Mouse (Mus musculus): ENCODE results near the gene Ptprr. TPM values are rescaled to one million over a fixed set of nuclear protein-coding genes. Genes with fewer than 3 reads are reported as not detected.

Gene Ptprr
- polyA plus RNA-seq, 1 experiment from 2014 or later = 3.3 TPM

DNA sequence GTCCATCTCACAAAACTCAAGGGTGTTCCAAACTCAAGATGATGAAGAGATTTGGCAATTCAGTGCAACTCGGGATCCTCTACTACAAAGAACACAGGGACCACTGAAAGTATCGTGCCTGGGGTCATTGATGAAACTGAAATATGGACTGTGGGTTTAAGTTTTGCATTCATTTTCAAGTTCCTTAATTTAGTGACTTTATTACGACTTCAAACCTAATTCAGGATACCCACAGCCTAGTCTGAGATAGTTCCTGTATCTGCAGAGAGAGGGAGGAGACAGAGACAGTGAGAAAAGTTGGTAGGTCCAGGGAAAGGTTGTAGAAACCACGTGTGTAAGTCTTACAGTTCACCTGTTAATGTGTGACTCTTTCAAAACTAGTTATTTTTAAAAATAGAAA is 272.5 kb downstream of the Ptprr start:
- H3K27me3 ChIP-seq (replicated peaks; ENCODE audit: insufficient read depth, low read length) = no peaks in the 10 kb centered on the region
- ATAC-seq = no peak

DNA sequence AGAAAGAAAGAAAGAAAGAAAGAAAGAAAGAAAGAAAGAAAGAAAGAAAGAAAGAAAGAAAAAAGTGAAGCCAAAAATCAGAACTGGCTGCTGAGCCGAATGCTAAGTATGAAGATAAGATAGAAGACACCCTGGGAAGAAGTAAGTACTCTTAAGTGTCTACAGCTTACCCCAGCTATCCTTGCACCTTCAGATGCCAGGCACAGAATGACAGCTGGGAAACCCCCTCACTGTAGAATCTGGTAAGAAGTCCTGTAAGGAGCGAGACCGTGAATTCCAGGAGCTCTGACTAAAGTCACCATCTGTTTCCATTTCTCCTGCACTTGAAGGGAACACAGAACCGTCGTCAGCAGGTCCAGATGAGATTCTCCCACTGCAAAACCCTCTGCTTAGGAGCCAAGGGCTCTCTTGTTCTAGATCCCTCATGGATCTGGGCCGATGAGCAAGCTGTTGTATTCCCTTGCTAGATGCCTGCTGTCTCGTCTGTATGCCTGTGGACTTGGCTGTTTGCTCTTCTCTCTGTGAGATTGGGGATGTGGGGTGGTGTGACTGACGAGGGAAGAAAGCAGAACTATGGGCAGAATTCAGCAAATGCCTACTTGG is 273.2 kb downstream of the Ptprr start:
- Histone ChIP-seq H3K27ac (ENCODE audit: low read length) (no peak overlapping the region), H3K36me3 (ENCODE audit: insufficient read depth, low read length) (no peaks in the 10 kb centered on the region), H3K27me3 (replicated peaks; ENCODE audit: insufficient read depth, low read length) (no peaks in the 10 kb centered on the region), H3K4me1 (ENCODE audit: insufficient read depth, low read depth, low read length) (no peaks in the 10 kb centered on the region), H3K4me3 (ENCODE audit: low read depth, low read length) (no peak overlapping the region), H3K9ac (replicated peaks; ENCODE audit: low read depth) (no peak overlapping the region), H3K9me3 (ENCODE audit: low read length) (no peaks in the 10 kb centered on the region), H3K4me2 (replicated peaks; ENCODE audit: low read depth, low read length) (no peak overlapping the region)
- WGBS = 60% methylated on average over 8 of the region's 8 CpGs
- ATAC-seq = no peak
- no peak for DNase-seq (ENCODE audit: low spot score)
- no peak for TF ChIP-seq CTCF (IDR thresholded peaks at IDR 0.05)
- no peak for TF ChIP-seq EP300 (IDR thresholded peaks at IDR 0.05)

More for the DNA sequence above, 272.5 kb downstream of the Ptprr start:
- no peak overlapping the region for H3K9ac ChIP-seq (replicated peaks; ENCODE audit: low read depth)
- no peak overlapping the region for H3K4me3 ChIP-seq (ENCODE audit: low read depth, low read length)
- H3K4me2 ChIP-seq (replicated peaks; ENCODE audit: low read depth, low read length) = no peak overlapping the region
- TF ChIP-seq CTCF (IDR thresholded peaks at IDR 0.05) (no peak), EP300 (IDR thresholded peaks at IDR 0.05) (no peak)
- no peaks in the 10 kb centered on the region for H3K9me3 ChIP-seq (ENCODE audit: low read length)
- no peak overlapping the region for H3K27ac ChIP-seq (ENCODE audit: low read length)
- H3K36me3 ChIP-seq (ENCODE audit: insufficient read depth, low read length) = no peaks in the 10 kb centered on the region
- WGBS = 69% methylated on average over 4 of the region's 4 CpGs
- no peaks in the 10 kb centered on the region for H3K4me1 ChIP-seq (ENCODE audit: insufficient read depth, low read depth, low read length)
- DNase-seq (ENCODE audit: low spot score) = no peak

DNA sequence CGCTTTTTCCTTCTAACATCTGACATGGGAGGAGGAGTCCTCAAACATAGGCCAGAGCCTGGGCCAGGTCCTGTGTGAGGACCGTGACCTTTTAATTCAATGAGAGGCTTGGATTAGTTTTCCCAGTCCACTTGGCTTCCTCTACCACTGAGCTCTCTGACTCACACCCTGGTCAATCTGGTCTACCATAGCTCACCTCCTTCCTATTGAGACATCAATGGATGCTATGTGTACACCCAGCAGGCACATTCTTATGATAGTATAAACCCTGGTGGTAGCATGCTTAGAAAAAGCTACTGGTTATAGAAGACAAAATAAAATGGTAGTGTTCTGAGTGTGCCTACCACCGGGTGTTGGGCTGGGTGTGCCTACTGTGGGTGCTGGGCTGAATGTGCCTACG is 278.4 kb downstream of the Ptprr start:
- no peak overlapping the region for H3K9ac ChIP-seq (replicated peaks; ENCODE audit: low read depth)
- H3K4me2 ChIP-seq (replicated peaks; ENCODE audit: low read depth, low read length) = no peak overlapping the region
- H3K4me3 ChIP-seq (ENCODE audit: low read depth, low read length) = no peak overlapping the region
- DNase-seq (ENCODE audit: low spot score) = no peak
- no peaks in the 10 kb centered on the region for H3K36me3 ChIP-seq (ENCODE audit: insufficient read depth, low read length)
- H3K27me3 ChIP-seq (replicated peaks; ENCODE audit: insufficient read depth, low read length) = no peaks in the 10 kb centered on the region
- no peaks in the 10 kb centered on the region for H3K4me1 ChIP-seq (ENCODE audit: insufficient read depth, low read depth, low read length)
- TF ChIP-seq EP300 (IDR thresholded peaks at IDR 0.05) (no peak), CTCF (IDR thresholded peaks at IDR 0.05) (no peak)
- ATAC-seq = no peak
- no peaks in the 10 kb centered on the region for H3K9me3 ChIP-seq (ENCODE audit: low read length)
- no peak overlapping the region for H3K27ac ChIP-seq (ENCODE audit: low read length)
- 87% methylated on average over 4 of the region's 4 CpGs for WGBS

DNA sequence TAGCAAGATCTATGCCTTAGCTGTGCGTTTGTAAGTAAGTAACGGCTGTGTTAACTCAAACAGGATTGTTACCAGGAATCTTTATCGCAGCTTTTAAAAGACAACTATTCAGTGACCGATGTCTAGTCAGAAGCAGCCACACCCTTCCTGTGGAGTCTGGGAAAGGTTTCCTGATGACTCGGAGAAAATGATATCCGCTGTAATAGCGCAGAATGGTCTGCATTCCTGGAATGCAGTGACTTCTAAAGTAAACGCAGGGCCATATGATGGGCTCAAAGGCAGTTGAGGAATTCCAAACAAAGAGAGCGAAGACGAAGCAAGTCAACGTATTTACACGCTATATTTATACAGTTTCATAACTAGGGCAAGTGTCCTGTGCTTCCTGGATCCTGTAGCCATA is 279.8 kb downstream of the Ptprr start:
- TF ChIP-seq EP300 (IDR thresholded peaks at IDR 0.05) = peak; percentile 95
- no peak for TF ChIP-seq CTCF (IDR thresholded peaks at IDR 0.05)
- no peaks in the 10 kb centered on the region for H3K9me3 ChIP-seq (ENCODE audit: low read length)
- 0 out of 2 replicates have a peak overlapping the region, but pooled peaks have one; percentile 4 for H3K27ac ChIP-seq (ENCODE audit: low read length)
- no peaks in the 10 kb centered on the region for H3K4me1 ChIP-seq (ENCODE audit: insufficient read depth, low read depth, low read length)
- no peak overlapping the region for H3K4me3 ChIP-seq (ENCODE audit: low read depth, low read length)
- ATAC-seq (peak; percentile 65), DNase-seq (ENCODE audit: low spot score) (peak; percentile 68)
- H3K27me3 ChIP-seq (replicated peaks; ENCODE audit: insufficient read depth, low read length) = 0 out of 2 replicates have a peak, but pooled peaks cover 4% of the 10 kb centered on the region
- no peak overlapping the region for H3K9ac ChIP-seq (replicated peaks; ENCODE audit: low read depth)
- H3K36me3 ChIP-seq (ENCODE audit: insufficient read depth, low read length) = no peaks in the 10 kb centered on the region
- H3K4me2 ChIP-seq (replicated peaks; ENCODE audit: low read depth, low read length) = no peak overlapping the region
- WGBS = 13% methylated on average over 12 of the region's 12 CpGs

DNA sequence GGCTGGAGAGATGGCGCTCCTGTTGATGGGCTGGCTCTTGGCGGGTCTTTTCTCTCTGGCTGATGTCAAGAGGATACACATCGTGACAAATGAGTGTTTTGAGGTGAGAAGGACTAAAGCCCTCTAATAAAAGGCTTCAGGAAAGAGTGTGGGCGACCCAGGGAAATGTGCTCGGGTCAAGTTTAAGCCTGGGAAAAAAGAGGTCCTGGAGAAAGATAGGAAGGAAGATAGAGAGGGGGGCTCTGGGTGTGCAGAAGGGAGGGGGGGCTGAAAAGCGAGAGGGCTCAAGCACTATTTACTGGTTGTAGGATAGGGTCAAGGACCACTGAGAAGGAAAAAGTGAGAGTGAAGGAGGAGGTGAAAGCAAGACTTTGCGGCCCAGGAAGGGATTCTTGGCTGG is 282.8 kb downstream of the Ptprr start:
- H3K9me3 ChIP-seq (ENCODE audit: low read length) = no peaks in the 10 kb centered on the region
- peak overlapping the region; percentile 46; the same call in 1 of the 2 replicates for H3K9ac ChIP-seq (replicated peaks; ENCODE audit: low read depth)
- H3K4me3 ChIP-seq (ENCODE audit: low read depth, low read length) = peak overlapping the region; percentile 42
- peak overlapping the region; percentile 58 for H3K4me2 ChIP-seq (replicated peaks; ENCODE audit: low read depth, low read length)
- DNase-seq (ENCODE audit: low spot score) (peak; percentile 10), ATAC-seq (peak; percentile 36)
- H3K36me3 ChIP-seq (ENCODE audit: insufficient read depth, low read length) = no peaks in the 10 kb centered on the region
- peak overlapping the region; percentile 43; the same call in 1 of the 2 replicates for H3K27ac ChIP-seq (ENCODE audit: low read length)
- 0 out of 2 replicates have a peak, but pooled peaks cover 4% of the 10 kb centered on the region for H3K27me3 ChIP-seq (replicated peaks; ENCODE audit: insufficient read depth, low read length)
- WGBS = 10% methylated on average over 7 of the region's 7 CpGs
- H3K4me1 ChIP-seq (ENCODE audit: insufficient read depth, low read depth, low read length) = no peaks in the 10 kb centered on the region
- TF ChIP-seq EP300 (IDR thresholded peaks at IDR 0.05) (no peak; the same call in 1 of the 2 replicates), CTCF (IDR thresholded peaks at IDR 0.05) (no peak)

DNA sequence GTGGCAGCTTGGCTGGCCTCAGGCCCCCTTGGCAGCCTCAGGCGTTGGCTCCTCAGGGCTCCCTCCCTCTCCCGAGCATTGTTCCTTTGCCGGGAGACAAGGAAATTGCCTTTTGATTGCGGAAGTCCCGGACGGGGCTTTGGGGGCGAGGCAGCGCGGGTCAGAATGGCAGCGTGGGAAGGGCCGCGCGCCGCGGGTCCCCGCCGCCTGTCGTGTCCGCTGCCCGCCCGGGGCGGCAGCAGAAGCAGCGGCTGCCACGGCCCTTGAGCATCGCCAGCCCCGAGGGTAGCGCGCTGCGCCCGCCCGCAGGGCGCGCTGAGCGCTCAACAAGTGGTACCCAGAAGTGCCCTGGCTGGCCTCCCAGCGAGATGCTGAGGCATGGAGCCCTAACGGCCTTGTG is 283.2 kb downstream of the Ptprr start:
- Histone ChIP-seq H3K4me2 (replicated peaks; ENCODE audit: low read depth, low read length) (peak overlapping the region; percentile 58), H3K9me3 (ENCODE audit: low read length) (no peaks in the 10 kb centered on the region), H3K36me3 (ENCODE audit: insufficient read depth, low read length) (no peaks in the 10 kb centered on the region), H3K4me3 (ENCODE audit: low read depth, low read length) (peak overlapping the region; percentile 42), H3K9ac (replicated peaks; ENCODE audit: low read depth) (peak overlapping the region; percentile 46), H3K27me3 (replicated peaks; ENCODE audit: insufficient read depth, low read length) (0 out of 2 replicates have a peak, but pooled peaks cover 4% of the 10 kb centered on the region), H3K27ac (ENCODE audit: low read length) (peak overlapping the region; percentile 66), H3K4me1 (ENCODE audit: insufficient read depth, low read depth, low read length) (no peaks in the 10 kb centered on the region)
- DNase-seq (ENCODE audit: low spot score) (peak; percentile 75), ATAC-seq (peak; percentile 90)
- WGBS = under 1% methylated on average over 23 of the region's 36 CpGs
- no peak for TF ChIP-seq CTCF (IDR thresholded peaks at IDR 0.05)
- TF ChIP-seq EP300 (IDR thresholded peaks at IDR 0.05) = peak; percentile 47; the same call in 1 of the 2 replicates
